Mouse (Mus musculus): ENCODE measurements around the gene Gm20388. TPM values are rescaled to one million over a fixed set of nuclear protein-coding genes. Genes with fewer than 3 reads are reported as not detected.

Gm20388 gene
- polyA plus RNA-seq, 1 experiment from 2014 or later = not detected

DNA sequence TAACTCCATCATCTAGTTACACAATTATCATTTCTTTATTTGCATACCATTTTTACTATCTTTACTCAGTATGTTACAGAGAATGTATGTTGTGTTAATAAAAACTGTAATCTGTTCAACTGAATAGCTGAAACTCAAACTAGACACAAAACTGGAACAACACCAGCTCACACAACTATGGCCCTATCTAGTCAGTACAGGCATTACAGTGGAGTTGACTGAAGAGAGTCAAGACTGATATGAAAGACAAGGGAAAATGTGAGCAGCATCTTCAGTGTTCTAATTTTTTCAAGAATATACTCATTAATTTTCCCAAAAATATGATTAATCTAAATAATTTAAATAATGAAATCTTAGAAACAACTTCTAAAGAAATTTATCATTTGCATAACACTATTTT is 3044.6 kb downstream of the Gm20388 start:
- Histone ChIP-seq H3K4me2 (replicated peaks) (no peak overlapping the region), H3K9ac (no peak overlapping the region), H3K27me3 (ENCODE audit: control insufficient read depth, insufficient read depth, low read length) (no peaks in the 10 kb centered on the region), H3K4me3 (replicated peaks; ENCODE audit: low read length) (no peak overlapping the region), H3K27ac (no peak overlapping the region), H3K9me3 (ENCODE audit: control insufficient read depth, low read length) (no peaks in the 10 kb centered on the region), H3K36me3 (replicated peaks; ENCODE audit: control insufficient read depth, insufficient read depth) (no peaks in the 10 kb centered on the region), H3K4me1 (replicated peaks; ENCODE audit: control insufficient read depth, insufficient read depth, low read length) (peaks cover 12% of the 10 kb centered on the region; the same call in 1 of the 2 replicates)
- no peak for ATAC-seq (ENCODE audit: low FRiP score)
- no peak for DNase-seq (ENCODE audit: low spot score)

DNA sequence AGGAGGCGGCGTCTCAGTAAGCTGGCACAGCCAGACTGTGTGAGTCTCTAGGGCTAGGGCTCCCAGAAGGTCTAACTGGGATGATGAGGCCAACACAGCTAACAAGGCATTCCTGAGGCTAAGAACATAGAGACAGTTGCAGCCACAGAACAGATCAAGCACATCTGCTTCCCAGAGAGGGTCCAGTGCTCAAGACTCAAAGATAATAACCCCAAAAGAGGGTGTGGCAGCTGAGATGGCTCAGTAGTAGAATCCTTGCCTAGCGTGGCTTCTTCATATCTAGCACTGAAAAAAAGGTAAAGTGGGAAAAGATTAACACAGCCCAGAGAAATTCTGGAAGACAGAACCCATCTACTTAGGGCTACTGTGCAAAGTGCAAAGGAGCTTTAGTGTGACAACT is 3045.4 kb downstream of the Gm20388 start:
- Histone ChIP-seq H3K27me3 (ENCODE audit: control insufficient read depth, insufficient read depth, low read length) (no peaks in the 10 kb centered on the region), H3K4me1 (replicated peaks; ENCODE audit: control insufficient read depth, insufficient read depth, low read length) (peaks cover 12% of the 10 kb centered on the region), H3K9ac (no peak overlapping the region), H3K36me3 (replicated peaks; ENCODE audit: control insufficient read depth, insufficient read depth) (no peaks in the 10 kb centered on the region), H3K9me3 (ENCODE audit: control insufficient read depth, low read length) (no peaks in the 10 kb centered on the region), H3K4me3 (replicated peaks; ENCODE audit: low read length) (no peak overlapping the region), H3K27ac (no peak overlapping the region), H3K4me2 (replicated peaks) (no peak overlapping the region)
- DNase-seq (ENCODE audit: low spot score) (no peak), ATAC-seq (ENCODE audit: low FRiP score) (no peak)
- 96% methylated on average over 3 of the region's 3 CpGs for WGBS

DNA sequence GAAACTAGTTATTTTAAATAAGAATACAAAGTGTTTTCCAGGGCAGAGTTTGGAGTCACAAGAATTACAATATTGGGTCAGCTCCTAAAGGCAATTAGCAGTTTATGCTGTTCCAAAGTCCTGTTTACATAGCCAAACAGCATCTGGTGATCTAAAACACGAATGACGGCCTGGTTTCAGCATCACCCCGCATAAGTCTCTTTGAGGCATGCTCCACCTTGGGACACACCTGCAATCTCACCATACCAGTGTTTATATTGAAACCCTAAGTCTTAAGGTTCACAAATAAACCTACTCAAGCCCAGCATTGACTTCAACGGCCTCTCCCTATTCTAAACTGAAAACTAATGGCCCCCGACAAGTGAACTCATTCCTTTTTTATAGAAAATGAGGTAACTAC is 3049.7 kb downstream of the Gm20388 start:
- Histone ChIP-seq H3K9ac (no peak overlapping the region), H3K9me3 (ENCODE audit: control insufficient read depth, low read length) (no peaks in the 10 kb centered on the region), H3K36me3 (replicated peaks; ENCODE audit: control insufficient read depth, insufficient read depth) (no peaks in the 10 kb centered on the region), H3K27ac (no peak overlapping the region), H3K4me3 (replicated peaks; ENCODE audit: low read length) (no peak overlapping the region), H3K4me2 (replicated peaks) (no peak overlapping the region), H3K4me1 (replicated peaks; ENCODE audit: control insufficient read depth, insufficient read depth, low read length) (peaks cover 18% of the 10 kb centered on the region; the same call in 1 of the 2 replicates), H3K27me3 (ENCODE audit: control insufficient read depth, insufficient read depth, low read length) (no peaks in the 10 kb centered on the region)
- WGBS = 93% methylated on average over 5 of the region's 5 CpGs
- ATAC-seq (ENCODE audit: low FRiP score) (no peak), DNase-seq (ENCODE audit: low spot score) (no peak)

DNA sequence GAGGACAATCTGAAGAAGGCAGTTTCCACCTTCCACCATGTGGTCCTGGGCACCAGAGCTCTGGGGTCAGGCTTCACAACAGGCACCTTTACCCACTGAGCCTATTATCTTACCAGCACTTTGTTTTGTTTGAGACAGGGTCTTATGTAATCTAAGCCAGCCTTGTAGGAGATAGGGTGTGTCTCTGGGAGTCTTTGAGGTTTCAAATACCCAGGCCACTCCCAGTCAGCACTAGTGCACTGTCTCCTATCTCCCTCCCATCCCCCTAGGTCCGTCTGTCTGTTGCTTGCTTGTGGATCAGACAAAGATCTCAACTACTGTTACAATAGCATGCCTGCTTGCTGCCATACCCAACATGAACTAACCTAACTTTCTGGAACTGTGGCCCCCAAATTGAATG is 3050.3 kb downstream of the Gm20388 start:
- no peak overlapping the region for H3K27ac ChIP-seq
- no peaks in the 10 kb centered on the region for H3K27me3 ChIP-seq (ENCODE audit: control insufficient read depth, insufficient read depth, low read length)
- H3K4me2 ChIP-seq (replicated peaks) = no peak overlapping the region
- H3K9ac ChIP-seq = no peak overlapping the region
- no peaks in the 10 kb centered on the region for H3K9me3 ChIP-seq (ENCODE audit: control insufficient read depth, low read length)
- 36% methylated on average over 1 of the region's 1 CpGs for WGBS
- ATAC-seq (ENCODE audit: low FRiP score) = no peak
- H3K36me3 ChIP-seq (replicated peaks; ENCODE audit: control insufficient read depth, insufficient read depth) = no peaks in the 10 kb centered on the region
- peaks cover 18% of the 10 kb centered on the region; the same call in 1 of the 2 replicates for H3K4me1 ChIP-seq (replicated peaks; ENCODE audit: control insufficient read depth, insufficient read depth, low read length)
- no peak overlapping the region for H3K4me3 ChIP-seq (replicated peaks; ENCODE audit: low read length)
- DNase-seq (ENCODE audit: low spot score) = no peak

DNA sequence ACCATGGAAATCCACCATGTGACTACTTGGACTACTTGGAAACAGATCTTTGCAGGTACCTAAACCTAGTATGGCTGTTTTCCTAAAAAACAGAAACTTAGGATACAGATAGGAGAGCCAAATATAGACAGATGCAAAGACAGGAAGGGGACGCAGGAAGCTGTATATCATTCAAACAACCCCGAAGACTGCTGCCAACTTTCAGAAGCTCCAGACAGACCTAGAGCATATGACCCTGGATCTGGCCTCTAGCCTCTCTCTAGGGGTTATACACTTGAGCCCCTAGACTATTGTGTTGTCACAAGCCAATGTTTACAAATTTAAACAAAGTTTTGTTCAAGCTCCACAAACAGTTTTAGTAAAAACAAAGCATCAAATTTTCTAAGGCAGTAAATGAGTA is 3050.8 kb downstream of the Gm20388 start:
- no peak for DNase-seq (ENCODE audit: low spot score)
- Histone ChIP-seq H3K4me1 (replicated peaks; ENCODE audit: control insufficient read depth, insufficient read depth, low read length) (peaks cover 14% of the 10 kb centered on the region; the same call in 1 of the 2 replicates), H3K4me2 (replicated peaks) (no peak overlapping the region), H3K36me3 (replicated peaks; ENCODE audit: control insufficient read depth, insufficient read depth) (no peaks in the 10 kb centered on the region), H3K27me3 (ENCODE audit: control insufficient read depth, insufficient read depth, low read length) (no peaks in the 10 kb centered on the region), H3K27ac (no peak overlapping the region), H3K9me3 (ENCODE audit: control insufficient read depth, low read length) (no peaks in the 10 kb centered on the region), H3K9ac (no peak overlapping the region), H3K4me3 (replicated peaks; ENCODE audit: low read length) (no peak overlapping the region)
- no peak for ATAC-seq (ENCODE audit: low FRiP score)
- WGBS = 66% methylated on average over 2 of the region's 2 CpGs

DNA sequence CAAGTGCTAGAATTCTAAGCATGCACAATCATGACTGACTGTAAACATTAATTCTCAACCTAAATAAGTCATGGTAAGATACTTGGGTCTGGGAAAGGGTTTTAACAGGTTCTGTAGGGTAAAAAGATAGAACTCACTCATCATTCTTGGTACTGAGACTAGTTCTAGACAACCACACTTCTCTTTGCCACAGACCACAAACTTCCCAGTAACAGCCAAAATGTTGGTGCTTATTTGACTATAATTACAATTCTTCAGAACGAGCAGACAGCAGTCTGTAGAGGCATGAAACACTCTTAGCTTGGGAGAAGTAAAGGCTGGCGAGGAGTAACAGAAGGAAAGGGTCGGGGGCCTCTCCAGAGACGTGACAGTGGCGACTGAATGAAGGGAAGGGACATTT is 3051.4 kb downstream of the Gm20388 start:
- Histone ChIP-seq H3K9ac (no peak overlapping the region), H3K9me3 (ENCODE audit: control insufficient read depth, low read length) (no peaks in the 10 kb centered on the region), H3K4me2 (replicated peaks) (no peak overlapping the region), H3K4me1 (replicated peaks; ENCODE audit: control insufficient read depth, insufficient read depth, low read length) (peaks cover 10% of the 10 kb centered on the region; the same call in 1 of the 2 replicates), H3K36me3 (replicated peaks; ENCODE audit: control insufficient read depth, insufficient read depth) (no peaks in the 10 kb centered on the region), H3K4me3 (replicated peaks; ENCODE audit: low read length) (no peak overlapping the region), H3K27me3 (ENCODE audit: control insufficient read depth, insufficient read depth, low read length) (no peaks in the 10 kb centered on the region), H3K27ac (no peak overlapping the region)
- no peak for ATAC-seq (ENCODE audit: low FRiP score)
- 63% methylated on average over 5 of the region's 5 CpGs for WGBS
- no peak for DNase-seq (ENCODE audit: low spot score)

DNA sequence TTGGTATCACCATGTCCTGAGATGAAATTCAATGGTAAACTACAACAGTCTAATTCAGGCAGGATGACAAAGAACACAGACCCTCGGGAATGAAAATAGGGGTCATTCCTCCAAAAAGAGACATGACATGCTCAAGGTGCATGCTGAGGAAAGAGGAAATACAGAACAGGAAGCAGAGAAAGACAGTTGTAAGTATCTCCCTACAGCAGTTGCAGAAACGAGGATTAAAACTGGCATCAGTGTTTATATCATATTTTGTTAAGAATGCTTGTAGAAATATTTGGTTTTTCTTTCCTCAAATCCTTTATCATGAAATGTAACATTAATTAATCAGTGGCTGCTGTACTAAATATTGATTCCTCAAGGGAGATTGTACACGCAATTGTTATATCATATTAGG is 3056.0 kb downstream of the Gm20388 start:
- no peaks in the 10 kb centered on the region for H3K27me3 ChIP-seq (ENCODE audit: control insufficient read depth, insufficient read depth, low read length)
- H3K27ac ChIP-seq = no peak overlapping the region
- H3K9me3 ChIP-seq (ENCODE audit: control insufficient read depth, low read length) = no peaks in the 10 kb centered on the region
- H3K4me1 ChIP-seq (replicated peaks; ENCODE audit: control insufficient read depth, insufficient read depth, low read length) = no peaks in the 10 kb centered on the region; the same call in 1 of the 2 replicates
- ATAC-seq (ENCODE audit: low FRiP score) (no peak), DNase-seq (ENCODE audit: low spot score) (no peak)
- H3K36me3 ChIP-seq (replicated peaks; ENCODE audit: control insufficient read depth, insufficient read depth) = 0 out of 2 replicates have a peak, but pooled peaks cover 4% of the 10 kb centered on the region
- H3K4me3 ChIP-seq (replicated peaks; ENCODE audit: low read length) = no peak overlapping the region
- H3K9ac ChIP-seq = no peak overlapping the region
- no peak overlapping the region for H3K4me2 ChIP-seq (replicated peaks)
- WGBS = 79% methylated on average over 3 of the region's 3 CpGs

DNA sequence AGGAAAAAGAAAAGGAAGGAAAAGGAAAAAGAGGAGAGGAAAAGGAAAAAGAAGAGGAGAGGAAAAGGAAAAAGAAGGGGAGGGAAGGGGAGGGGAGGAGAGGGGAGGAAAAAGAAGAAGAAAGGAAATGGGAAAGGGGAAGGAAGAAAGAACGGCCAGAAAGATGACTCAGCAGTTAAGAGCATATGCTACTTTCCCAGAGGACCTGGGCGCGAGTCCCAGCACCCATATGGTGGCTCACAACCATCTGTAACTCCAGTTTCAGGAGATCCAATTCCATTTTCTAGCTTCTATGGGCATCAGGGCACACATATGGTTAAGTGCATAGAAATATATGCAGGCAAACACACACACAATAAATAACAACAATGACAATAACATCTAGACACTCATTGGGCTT is 3057.5 kb downstream of the Gm20388 start:
- WGBS = 91% methylated on average over 3 of the region's 3 CpGs

DNA sequence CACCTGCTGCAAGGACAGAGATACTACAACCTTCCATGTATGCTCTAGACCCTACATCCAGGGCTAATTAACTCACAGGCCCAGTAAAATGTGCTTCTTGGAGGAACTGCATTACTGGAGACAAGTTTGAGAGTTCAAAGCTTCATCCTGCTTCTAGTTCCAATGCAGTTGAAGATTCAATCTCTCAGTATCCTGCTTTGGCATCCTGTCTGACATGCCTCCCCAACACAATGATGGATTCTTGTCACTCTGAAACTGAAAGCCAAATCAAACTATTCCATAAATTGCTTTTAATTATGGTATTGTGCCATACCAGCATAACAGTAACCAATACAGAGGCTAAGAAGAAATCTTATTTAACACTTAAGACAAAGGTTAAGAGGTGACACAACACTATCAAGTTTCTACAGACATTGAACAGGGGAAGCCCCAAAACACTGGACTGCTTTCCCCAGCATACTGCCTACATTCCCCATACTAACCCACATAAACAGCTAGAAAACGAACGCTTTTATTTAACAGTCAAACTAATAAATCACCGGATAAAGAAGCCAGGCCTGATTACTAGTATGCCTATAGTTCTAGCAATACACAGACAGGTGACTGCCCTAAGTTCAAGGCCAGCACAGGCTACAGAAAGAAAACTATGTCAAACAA is 3059.5 kb downstream of the Gm20388 start:
- Histone ChIP-seq H3K4me2 (replicated peaks) (no peak overlapping the region), H3K4me3 (replicated peaks; ENCODE audit: low read length) (no peak overlapping the region), H3K27ac (no peak overlapping the region), H3K36me3 (replicated peaks; ENCODE audit: control insufficient read depth, insufficient read depth) (0 out of 2 replicates have a peak, but pooled peaks cover 4% of the 10 kb centered on the region), H3K27me3 (ENCODE audit: control insufficient read depth, insufficient read depth, low read length) (no peaks in the 10 kb centered on the region), H3K9me3 (ENCODE audit: control insufficient read depth, low read length) (no peaks in the 10 kb centered on the region), H3K4me1 (replicated peaks; ENCODE audit: control insufficient read depth, insufficient read depth, low read length) (no peaks in the 10 kb centered on the region), H3K9ac (no peak overlapping the region)
- ATAC-seq (ENCODE audit: low FRiP score) (no peak), DNase-seq (ENCODE audit: low spot score) (no peak)
- 96% methylated on average over 3 of the region's 3 CpGs for WGBS

More for the DNA sequence above, 3057.5 kb downstream of the Gm20388 start:
- no peak for DNase-seq (ENCODE audit: low spot score)
- ATAC-seq (ENCODE audit: low FRiP score) = no peak
- no peak overlapping the region for H3K9ac ChIP-seq
- H3K4me1 ChIP-seq (replicated peaks; ENCODE audit: control insufficient read depth, insufficient read depth, low read length) = no peaks in the 10 kb centered on the region
- no peaks in the 10 kb centered on the region for H3K9me3 ChIP-seq (ENCODE audit: control insufficient read depth, low read length)
- no peak overlapping the region for H3K4me3 ChIP-seq (replicated peaks; ENCODE audit: low read length)
- no peaks in the 10 kb centered on the region for H3K27me3 ChIP-seq (ENCODE audit: control insufficient read depth, insufficient read depth, low read length)
- no peak overlapping the region for H3K4me2 ChIP-seq (replicated peaks)
- 0 out of 2 replicates have a peak, but pooled peaks cover 4% of the 10 kb centered on the region for H3K36me3 ChIP-seq (replicated peaks; ENCODE audit: control insufficient read depth, insufficient read depth)
- H3K27ac ChIP-seq = no peak overlapping the region

DNA sequence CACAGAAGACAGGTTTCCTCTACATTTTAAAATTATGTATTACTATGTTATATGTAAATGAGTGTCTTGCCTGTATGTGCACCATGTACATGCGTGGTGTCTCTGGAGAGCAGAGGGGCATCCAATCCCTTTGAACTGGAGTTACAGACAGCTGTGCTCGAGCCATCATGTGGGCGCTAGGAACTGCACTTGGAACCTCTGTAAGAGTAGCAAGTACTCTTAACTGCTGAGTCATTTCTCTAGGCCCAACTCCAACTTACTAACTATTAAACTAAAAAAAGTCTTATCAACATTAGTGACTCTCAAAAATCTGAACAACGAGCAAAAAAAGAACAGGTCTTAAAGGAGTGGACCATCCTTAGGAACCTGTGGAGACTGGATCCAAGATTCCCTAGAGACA is 3065.4 kb downstream of the Gm20388 start:
- Histone ChIP-seq H3K4me3 (replicated peaks; ENCODE audit: low read length) (no peak overlapping the region), H3K27me3 (ENCODE audit: control insufficient read depth, insufficient read depth, low read length) (no peaks in the 10 kb centered on the region), H3K9ac (no peak overlapping the region), H3K36me3 (replicated peaks; ENCODE audit: control insufficient read depth, insufficient read depth) (no peaks in the 10 kb centered on the region), H3K4me1 (replicated peaks; ENCODE audit: control insufficient read depth, insufficient read depth, low read length) (no peaks in the 10 kb centered on the region), H3K27ac (no peak overlapping the region), H3K4me2 (replicated peaks) (no peak overlapping the region), H3K9me3 (ENCODE audit: control insufficient read depth, low read length) (no peaks in the 10 kb centered on the region)
- no peak for ATAC-seq (ENCODE audit: low FRiP score)
- WGBS = 96% methylated on average over 4 of the region's 4 CpGs
- DNase-seq (ENCODE audit: low spot score) = no peak
